Comparison of ENCODE assay signal across 8 mouse cellular contexts in the genomic region with DNA sequence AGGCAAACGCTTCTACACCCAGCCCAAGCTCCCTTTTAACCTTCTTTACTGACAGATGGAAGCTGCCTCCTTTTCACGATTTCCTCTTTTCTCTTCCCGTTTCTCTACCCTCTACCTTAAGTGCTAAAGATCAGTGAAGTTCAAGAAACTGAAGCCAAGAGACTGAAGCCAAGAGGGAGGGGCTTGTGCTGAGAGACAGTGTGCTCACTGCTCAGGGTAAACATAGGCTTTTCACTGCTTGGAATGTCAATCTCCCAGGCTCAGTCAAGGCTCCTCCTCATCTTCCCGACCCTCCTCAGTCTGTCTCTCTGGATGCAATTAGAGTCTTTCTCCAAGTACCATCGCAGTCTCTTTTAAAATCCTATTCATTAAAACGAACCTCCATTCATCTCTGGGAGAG. TPM values are rescaled to one million over a fixed set of nuclear protein-coding genes. Genes with fewer than 3 reads are reported as not detected.
A peak's percentile ranks its signal among the peaks of the same experiment; 100 is the strongest.
DNase-seq lines count a peak whose midpoint lies in the region; ATAC-seq and TF ChIP-seq lines count a peak whose summit lies in the region.

No protein-coding gene starts in this region.

- no peak overlapping the region for H3K9ac ChIP-seq in lung, embryonic 14.5 days
- H3K9ac ChIP-seq in forebrain, embryonic 14.5 days (ENCODE audit: low read length) = no peak overlapping the region
- H3K9ac ChIP-seq in liver, embryonic 11.5 days (ENCODE audit: low read depth, low read length) = no peak overlapping the region
- no peak overlapping the region for H3K9ac ChIP-seq in stomach, embryonic 14.5 days (replicated peaks; ENCODE audit: low read depth, low read length)

- H3K27me3 ChIP-seq in lung, embryonic 14.5 days (ENCODE audit: insufficient read depth, low read length) = no peaks in the 10 kb centered on the region
- no peaks in the 10 kb centered on the region for H3K27me3 ChIP-seq in forebrain, embryonic 14.5 days (replicated peaks; ENCODE audit: control insufficient read depth, insufficient read depth, low read length)
- no peaks in the 10 kb centered on the region for H3K27me3 ChIP-seq in liver, embryonic 11.5 days (replicated peaks; ENCODE audit: control insufficient read depth, insufficient read depth, low read length)
- no peaks in the 10 kb centered on the region for H3K27me3 ChIP-seq in stomach, embryonic 14.5 days (ENCODE audit: control insufficient read depth, insufficient read depth, low read length)

- peak overlapping the region; percentile 49 for H3K4me2 ChIP-seq in lung, embryonic 14.5 days
- H3K4me2 ChIP-seq in forebrain, embryonic 14.5 days (ENCODE audit: low read length) = peak overlapping the region; percentile 35; the same call in 1 of the 2 replicates
- H3K4me2 ChIP-seq in liver, embryonic 11.5 days = peak overlapping the region; percentile 38
- H3K4me2 ChIP-seq in stomach, embryonic 14.5 days (replicated peaks; ENCODE audit: low read depth, low read length) = peak overlapping the region; percentile 36

- H3K4me1 ChIP-seq in lung, embryonic 14.5 days (ENCODE audit: insufficient read depth) = peaks cover 5% of the 10 kb centered on the region; the same call in 1 of the 2 replicates
- peaks cover 3% of the 10 kb centered on the region for H3K4me1 ChIP-seq in forebrain, embryonic 14.5 days (ENCODE audit: control insufficient read depth, insufficient read depth, low read length)
- H3K4me1 ChIP-seq in liver, embryonic 11.5 days (replicated peaks; ENCODE audit: control insufficient read depth, insufficient read depth, low read length) = no peaks in the 10 kb centered on the region
- H3K4me1 ChIP-seq in stomach, embryonic 14.5 days (ENCODE audit: control insufficient read depth, insufficient read depth, low read length) = 0 out of 2 replicates have a peak, but pooled peaks cover 9% of the 10 kb centered on the region

- WGBS in lung, embryonic 14.5 days = 3% methylated on average over 6 of the region's 6 CpGs
- 2% methylated on average over 6 of the region's 6 CpGs for WGBS in forebrain, embryonic 14.5 days
- 3% methylated on average over 6 of the region's 6 CpGs for WGBS in liver, embryonic 11.5 days
- 2% methylated on average over 6 of the region's 6 CpGs for WGBS in stomach, embryonic 14.5 days

- TF ChIP-seq CTCF in lung, embryonic 14.5 days (IDR thresholded peaks at IDR 0.05; ENCODE audit: low read depth) = no peak

- DNase-seq in lung, embryonic 14.5 days = peak; percentile 68
- DNase-seq in lung, postnatal 14 days = no peak
- DNase-seq in forebrain, embryonic 14.5 days (ENCODE audit: low spot score) = peak; percentile 57
- no peak for DNase-seq in liver, embryonic 11.5 days (ENCODE audit: low spot score)
- no peak for DNase-seq in spleen, postnatal 36 days (ENCODE audit: low spot score in 2 of 2)
- no peak for DNase-seq in right cerebral cortex, postnatal 14 days
- no peak for DNase-seq in left cerebral cortex, adult 8-10 months (ENCODE audit: low spot score in 2 of 2)

- no peaks in the 10 kb centered on the region for H3K36me3 ChIP-seq in lung, embryonic 14.5 days (ENCODE audit: insufficient read depth)
- no peaks in the 10 kb centered on the region for H3K36me3 ChIP-seq in forebrain, embryonic 14.5 days (ENCODE audit: control insufficient read depth, insufficient read depth, low read length)
- H3K36me3 ChIP-seq in liver, embryonic 11.5 days (ENCODE audit: control insufficient read depth, insufficient read depth, low read length) = no peaks in the 10 kb centered on the region
- no peaks in the 10 kb centered on the region for H3K36me3 ChIP-seq in stomach, embryonic 14.5 days (ENCODE audit: control insufficient read depth, insufficient read depth, low read length)

- H3K4me3 ChIP-seq in lung, embryonic 14.5 days (ENCODE audit: low read depth, low read length) = no peak overlapping the region
- no peak overlapping the region for H3K4me3 ChIP-seq in forebrain, embryonic 14.5 days (ENCODE audit: low read depth, low read length)
- no peak overlapping the region for H3K4me3 ChIP-seq in liver, embryonic 11.5 days (ENCODE audit: low read depth, low read length)
- 0 out of 2 replicates have a peak overlapping the region, but pooled peaks have one; percentile 1 for H3K4me3 ChIP-seq in stomach, embryonic 14.5 days (ENCODE audit: low read depth, low read length)

- peak; percentile 84; the same call in 1 of the 2 replicates for ATAC-seq in lung, embryonic 14.5 days (ENCODE audit: insufficient read depth)
- ATAC-seq in forebrain, embryonic 14.5 days = 0 out of 2 replicates have a peak, but pooled peaks have one; percentile 23
- ATAC-seq in liver, embryonic 11.5 days (replicated peaks; ENCODE audit: low FRiP score) = no peak
- ATAC-seq in stomach, embryonic 14.5 days (ENCODE audit: insufficient number of reproducible peaks, insufficient read depth, low FRiP score, low read depth) = no peak

- no peak overlapping the region; the same call in 1 of the 2 replicates for H3K27ac ChIP-seq in lung, embryonic 14.5 days (ENCODE audit: low read depth)
- H3K27ac ChIP-seq in forebrain, embryonic 14.5 days (ENCODE audit: low read depth, low read length) = no peak overlapping the region
- H3K27ac ChIP-seq in liver, embryonic 11.5 days (ENCODE audit: low read depth, low read length) = no peak overlapping the region
- no peak overlapping the region for H3K27ac ChIP-seq in stomach, embryonic 14.5 days (ENCODE audit: low read length)

- no peaks in the 10 kb centered on the region for H3K9me3 ChIP-seq in lung, embryonic 14.5 days (ENCODE audit: low read depth, low read length)
- H3K9me3 ChIP-seq in forebrain, embryonic 14.5 days (replicated peaks; ENCODE audit: control insufficient read depth, low read length) = no peaks in the 10 kb centered on the region
- no peaks in the 10 kb centered on the region for H3K9me3 ChIP-seq in liver, embryonic 11.5 days (ENCODE audit: control insufficient read depth, low read length)
- H3K9me3 ChIP-seq in stomach, embryonic 14.5 days (ENCODE audit: control insufficient read depth, low read depth, low read length) = no peaks in the 10 kb centered on the region

RNA-seq across cellular contexts. Expression of gene Wif1, which starts 55.6 kb away (rescaled TPM):
- polyA plus RNA-seq in lung, embryonic 14.5 days (2014; fragmentation: Nextera tagmentation; extraction: Ambion mirVana) = 7.5 and 8.9 TPM in 2 replicates
- polyA plus RNA-seq in forebrain, embryonic 14.5 days (2014; fragmentation: Nextera tagmentation; extraction: Ambion mirVana) = 5.0 and 5.8 TPM in 2 replicates
- polyA plus RNA-seq in liver, embryonic 11.5 days (2014; fragmentation: Nextera tagmentation; extraction: Ambion mirVana) = 1.8 and 2.5 TPM in 2 replicates
- 1.7 and 2.2 TPM in 2 replicates for polyA plus RNA-seq in stomach, embryonic 14.5 days (2014; fragmentation: Nextera tagmentation; extraction: Ambion mirVana)
- 1 to 10 TPM; 1.0 to 1.8 (median 1.3) TPM for total RNA-seq in left cerebral cortex, adult 8-10 months (2022)

Comparison
In these comparisons a context has a peak if more than half of its experiments do, and no peak if none do; other contexts are left out.
1. DNase-seq: peak in lung, embryonic 14.5 days (single experiment) and forebrain, embryonic 14.5 days (single experiment); none in lung, postnatal 14 days (single experiment), liver, embryonic 11.5 days (single experiment), spleen, postnatal 36 days (0 of 2), right cerebral cortex, postnatal 14 days (single experiment) and left cerebral cortex, adult 8-10 months (0 of 2).
2. ATAC-seq: peak in lung, embryonic 14.5 days (single experiment) and forebrain, embryonic 14.5 days (single experiment); none in liver, embryonic 11.5 days (single experiment) and stomach, embryonic 14.5 days (single experiment).
3. Peak in every context shown above with its lines, with median percentiles within 50 percentile points of each other: H3K4me2 ChIP-seq.